Mouse (Mus musculus): Measurements from ENCODE around the gene Nupl1.

DNA sequence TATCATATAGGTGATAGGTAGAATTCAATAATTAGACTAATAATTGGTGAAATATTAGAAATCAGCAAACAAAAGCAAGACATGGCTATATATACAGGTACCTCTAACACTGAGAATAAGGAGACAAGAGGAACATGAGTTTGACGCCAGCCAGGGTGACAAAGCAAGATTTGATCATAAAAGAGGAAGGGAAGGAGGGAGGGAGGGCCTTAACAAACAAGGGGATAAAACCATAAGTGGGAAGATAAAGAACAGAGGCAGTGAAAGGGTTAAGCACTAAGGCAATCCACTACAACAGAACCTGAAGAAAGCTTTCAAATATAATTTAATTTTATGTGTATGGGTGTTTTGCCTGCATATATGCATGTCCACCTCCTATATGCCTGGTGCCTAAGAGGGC, 56.6 kb downstream of the Nupl1 start:
- TF ChIP-seq POLR2A (IDR thresholded peaks at IDR 0.05; ENCODE audit: insufficient read depth, low read length) (no peak), CTCF (IDR thresholded peaks at IDR 0.05; ENCODE audit: low read depth, low read length) (no peak)

All from ES-Bruce4 (cell line).